Mouse (Mus musculus) lung, adult 2 months (tissue): Measurements from ENCODE around the gene Tsks.

ENCODE experiments used
- CTCF ChIP-seq: fragments of 200-500 bp; IDR thresholded peaks from 2 replicates; pipeline ENCODE4 v1.5.1; 2011; ENCODE audit warnings: mild to moderate bottlenecking, low read length, control low read depth; ENCODE audit not compliant: insufficient read depth
- POLR2A ChIP-seq: fragments of 200-500 bp; IDR thresholded peaks from 2 replicates; pipeline ENCODE4 v1.6.1; 2011; ENCODE audit warnings: low read depth, mild to moderate bottlenecking, control low read depth, low read length, borderline replicate concordance; ENCODE audit errors: extremely low read depth

GRCm38 (mm10) chr7:44956266-44956665, 13.3 kb downstream of the Tsks start:
- TF ChIP-seq POLR2A (no peak), CTCF (no peak)
